Mouse (Mus musculus): Measurements from ENCODE around the gene Ino80d.

Ino80d gene

GRCm38 (mm10) chr1:63107614-63108327, 6.7 kb downstream of the Ino80d start:
- no peak for DNase-seq (ENCODE audit: low spot score in 2 of 2)

DNA sequence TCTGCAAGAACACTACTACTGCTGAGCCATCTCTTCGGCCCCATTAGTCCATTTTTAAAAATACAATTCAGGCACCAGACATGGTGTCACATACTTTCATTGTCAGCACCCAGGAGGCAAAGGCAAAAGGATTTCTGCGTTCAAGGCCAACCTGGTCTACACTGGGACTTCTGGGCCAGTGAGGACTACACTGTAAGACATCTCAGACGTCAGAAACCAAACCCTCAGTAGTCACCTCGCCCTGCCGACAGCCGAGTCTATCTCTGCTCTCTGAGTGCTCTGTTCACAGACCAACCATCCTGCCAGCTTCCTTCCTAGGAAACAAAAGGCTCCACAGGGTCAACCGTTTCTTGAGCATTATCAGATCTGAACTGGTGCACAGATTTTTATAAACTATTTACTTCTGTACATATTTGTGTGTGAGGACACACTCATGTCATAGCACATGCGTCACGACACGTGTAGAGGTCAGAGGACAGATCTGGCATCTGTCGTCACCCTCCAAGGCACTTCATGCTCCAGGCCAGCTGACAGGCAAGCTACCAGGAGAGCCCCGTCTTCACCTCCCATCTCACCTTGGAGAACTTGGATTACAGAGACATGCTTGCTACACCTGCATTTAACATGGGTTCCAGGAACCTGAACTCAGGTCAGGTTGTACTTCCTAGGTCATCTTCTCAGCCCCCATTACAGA, 11.6 kb downstream of the Ino80d start:
- no peak for DNase-seq (ENCODE audit: low spot score in 2 of 2)

GRCm38 (mm10) chr1:63100196-63100595, 14.3 kb downstream of the Ino80d start:
- DNase-seq (ENCODE audit: low spot score in 2 of 2), result no peak

GRCm38 (mm10) chr1:63098831-63099230, 15.6 kb downstream of the Ino80d start:
- DNase-seq (ENCODE audit: low spot score in 2 of 2), result no peak

GRCm38 (mm10) chr1:63096071-63096470, 18.4 kb downstream of the Ino80d start:
- no peak for DNase-seq (ENCODE audit: low spot score in 2 of 2)

- no peak for DNase-seq (ENCODE audit: low spot score in 2 of 2)
Measured at GRCm38 (mm10) chr1:63089795-63090194, 24.7 kb downstream of the Ino80d start.

DNA sequence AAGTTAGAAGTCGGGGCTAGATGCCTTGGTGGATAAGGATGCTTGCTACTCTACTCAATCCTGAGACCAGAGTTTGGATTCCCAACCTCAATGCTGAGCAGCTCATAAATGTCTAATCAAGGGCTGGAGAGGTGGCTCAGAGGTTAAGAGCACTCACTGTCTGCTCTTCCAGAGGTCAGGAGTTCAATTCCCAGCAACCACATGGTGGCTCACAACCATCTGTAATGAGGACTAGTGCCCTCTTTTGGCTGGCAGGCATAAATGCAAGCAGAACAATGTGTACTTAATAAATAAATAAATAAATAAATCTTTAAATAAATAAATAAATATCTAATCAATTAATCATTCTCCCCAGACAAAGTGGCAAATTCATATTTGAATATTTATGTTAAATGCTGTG, 25.9 kb downstream of the Ino80d start:
- no peak for DNase-seq (ENCODE audit: low spot score in 2 of 2)

DNA sequence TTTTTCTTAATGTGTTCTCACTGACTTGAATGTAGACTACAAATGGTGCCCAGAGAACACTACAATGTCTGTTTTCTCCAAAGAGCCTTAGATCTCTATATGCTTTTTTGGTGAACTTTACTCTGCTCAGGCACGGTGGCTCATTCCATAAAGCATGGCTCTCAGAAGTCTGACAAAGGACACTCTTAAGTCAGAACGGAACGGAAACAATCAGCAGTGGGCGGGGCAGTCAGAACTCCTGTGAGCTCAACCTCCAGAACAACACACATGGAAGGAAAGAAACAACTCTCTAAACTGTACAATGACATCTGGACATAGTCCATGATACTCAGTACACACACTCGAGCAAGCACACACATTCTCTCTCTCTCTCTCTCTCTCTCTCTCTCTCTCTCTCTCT, 34.2 kb downstream of the Ino80d start:
- DNase-seq (ENCODE audit: low spot score in 2 of 2), result no peak

DNA sequence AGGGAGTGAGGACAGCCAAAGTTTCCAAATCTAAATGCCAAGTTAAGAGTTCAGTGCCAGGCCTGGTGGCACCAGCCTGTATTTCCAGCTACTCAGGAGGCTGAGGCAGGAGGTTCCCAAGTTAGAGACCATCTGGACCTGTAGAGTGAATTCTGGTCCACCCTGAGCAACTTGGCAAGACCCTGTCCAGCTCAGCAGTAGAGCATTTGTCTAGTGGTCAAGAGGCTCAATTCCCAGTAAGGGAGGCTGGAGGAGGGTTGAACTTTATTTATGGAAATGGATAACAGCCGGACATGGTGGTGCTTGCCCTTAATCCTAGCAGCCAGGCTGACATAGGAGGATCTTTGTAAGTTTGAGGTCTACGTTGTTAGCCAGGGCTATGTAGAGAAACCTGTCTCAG, 38.1 kb downstream of the Ino80d start:
- no peak for DNase-seq (ENCODE audit: low spot score in 2 of 2)

DNA sequence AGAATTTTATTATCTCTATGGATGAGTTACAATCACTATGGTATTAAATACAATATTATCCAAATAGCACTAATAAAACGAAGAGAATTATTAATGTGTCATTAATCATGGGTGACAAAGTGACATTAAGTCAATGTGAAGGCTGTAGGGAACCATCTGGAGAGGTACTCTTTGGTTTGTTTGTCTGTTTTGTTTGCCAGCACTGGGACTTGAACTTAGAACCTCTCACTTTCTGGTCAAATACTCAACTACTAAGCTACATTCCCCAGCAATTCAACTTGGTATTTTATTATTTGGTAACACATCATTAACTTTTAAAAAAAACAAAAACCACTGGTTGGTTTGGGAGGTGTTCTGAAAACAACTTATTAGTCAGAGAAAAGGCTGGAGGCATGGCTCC, 43.1 kb downstream of the Ino80d start:
- no peak for DNase-seq (ENCODE audit: low spot score in 2 of 2)

DNA sequence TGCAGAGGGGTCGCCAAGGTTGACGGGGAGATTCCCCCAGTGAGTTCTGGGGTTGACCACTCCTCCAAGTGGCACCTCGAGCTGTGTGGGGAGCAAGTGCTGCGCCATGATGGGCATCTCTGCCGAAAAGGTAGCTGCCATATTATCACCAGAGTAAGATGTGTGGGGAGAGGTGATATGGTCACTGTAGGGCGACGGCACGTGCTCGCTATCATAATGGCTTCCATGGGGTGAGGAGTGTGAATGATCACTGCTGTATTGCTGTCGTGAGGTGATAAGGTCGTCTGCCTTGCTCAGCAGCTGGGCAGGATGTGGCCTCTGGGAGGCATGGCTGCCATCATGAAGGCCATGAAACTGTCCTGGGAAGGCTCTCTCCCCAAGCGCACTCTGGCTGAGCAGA, 56.1 kb downstream of the Ino80d start:
- no peak for DNase-seq (ENCODE audit: low spot score in 2 of 2)

GRCm38 (mm10) chr1:63057849-63058248, 56.6 kb downstream of the Ino80d start:
- no peak for DNase-seq (ENCODE audit: low spot score in 2 of 2)

DNA sequence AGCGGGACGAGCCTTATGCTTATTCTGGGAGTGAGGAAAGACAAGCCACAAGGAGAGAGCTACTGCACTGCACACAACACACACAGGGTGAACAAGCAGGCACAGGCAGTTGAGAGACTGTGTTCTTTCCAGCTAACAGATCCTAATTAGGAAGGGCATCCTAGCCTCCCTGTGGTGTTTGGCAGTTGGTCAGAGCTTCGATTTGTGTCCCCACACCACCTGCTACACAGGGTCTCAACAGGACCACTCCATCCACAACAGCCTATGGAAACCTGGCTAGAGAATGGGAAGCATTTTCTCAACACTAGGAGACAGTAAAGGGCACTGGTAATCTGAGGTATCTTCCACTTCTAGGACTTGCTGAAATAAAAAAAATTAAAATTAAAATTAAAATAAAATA, 57.1 kb downstream of the Ino80d start:
- no peak for DNase-seq (ENCODE audit: low spot score in 2 of 2)

- no peak for DNase-seq (ENCODE audit: low spot score in 2 of 2)
Measured at GRCm38 (mm10) chr1:63055386-63055785, 59.1 kb downstream of the Ino80d start.

GRCm38 (mm10) chr1:63050866-63051265, 63.6 kb downstream of the Ino80d start:
- DNase-seq (ENCODE audit: low spot score in 2 of 2), result no peak

GRCm38 (mm10) chr1:63049977-63050376, 64.5 kb downstream of the Ino80d start:
- DNase-seq (ENCODE audit: low spot score in 2 of 2), result no peak

DNA sequence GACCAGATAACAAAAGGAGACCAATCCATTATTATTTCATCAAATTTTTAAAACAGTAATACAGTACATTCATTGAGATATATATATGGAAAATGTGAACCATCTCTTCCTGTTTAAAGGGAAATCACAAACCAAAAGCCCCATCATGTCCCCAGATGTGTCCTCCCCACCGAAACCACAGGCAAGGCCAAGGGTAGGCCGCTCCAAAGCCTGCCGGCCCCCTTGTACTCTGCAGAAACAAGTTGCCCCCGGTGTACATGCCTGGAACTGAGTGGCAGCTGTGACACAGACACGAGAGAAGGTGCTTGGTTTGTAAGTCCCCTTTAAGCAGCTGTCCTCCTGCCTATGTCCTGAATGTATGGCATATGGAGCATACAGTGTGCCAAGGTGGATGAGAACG, 66.5 kb downstream of the Ino80d start:
- DNase-seq (ENCODE audit: low spot score in 2 of 2), result no peak

GRCm38 (mm10) chr1:63032929-63033328, 81.5 kb downstream of the Ino80d start:
- no peak for DNase-seq (ENCODE audit: low spot score in 2 of 2)

GRCm38 (mm10) chr1:63019916-63020315, 94.6 kb downstream of the Ino80d start:
- no peak for DNase-seq (ENCODE audit: low spot score in 2 of 2)

DNA sequence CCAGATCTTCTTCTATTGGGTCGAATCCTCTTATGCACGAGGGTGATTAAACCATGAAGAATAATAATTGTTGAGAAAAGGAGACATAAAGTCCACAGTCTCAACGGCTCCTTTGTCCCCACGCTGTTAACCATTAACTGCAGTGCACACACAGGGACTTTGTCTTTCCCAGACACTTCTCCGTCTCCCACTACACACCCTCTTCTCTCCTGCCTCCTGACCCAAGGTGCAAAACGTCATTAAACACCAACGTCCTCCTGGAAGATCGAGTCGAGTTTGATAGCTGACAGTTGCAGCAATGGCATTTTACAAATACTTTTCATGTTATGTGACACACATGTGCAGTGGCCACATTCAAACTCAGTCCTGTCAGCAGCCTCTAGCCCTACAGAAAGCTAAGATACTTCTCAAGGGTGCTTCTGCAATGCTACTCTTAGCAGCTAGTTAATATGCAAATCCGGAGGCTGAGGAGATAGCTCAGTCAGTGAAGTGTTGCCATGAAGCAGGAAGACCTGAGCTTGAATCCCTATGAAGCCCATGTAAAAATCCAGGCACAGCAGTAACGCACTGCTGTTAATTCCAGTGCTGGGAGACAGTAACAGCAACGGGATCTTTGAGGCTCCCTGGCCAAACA, 109.3 kb downstream of the Ino80d start:
- DNase-seq (ENCODE audit: low spot score in 2 of 2), result no peak

GRCm38 (mm10) chr1:63001874-63002273, 112.6 kb downstream of the Ino80d start:
- DNase-seq (ENCODE audit: low spot score in 2 of 2), result no peak

GRCm38 (mm10) chr1:62993348-62993747, 121.1 kb downstream of the Ino80d start:
- no peak for DNase-seq (ENCODE audit: low spot score in 2 of 2)

DNA sequence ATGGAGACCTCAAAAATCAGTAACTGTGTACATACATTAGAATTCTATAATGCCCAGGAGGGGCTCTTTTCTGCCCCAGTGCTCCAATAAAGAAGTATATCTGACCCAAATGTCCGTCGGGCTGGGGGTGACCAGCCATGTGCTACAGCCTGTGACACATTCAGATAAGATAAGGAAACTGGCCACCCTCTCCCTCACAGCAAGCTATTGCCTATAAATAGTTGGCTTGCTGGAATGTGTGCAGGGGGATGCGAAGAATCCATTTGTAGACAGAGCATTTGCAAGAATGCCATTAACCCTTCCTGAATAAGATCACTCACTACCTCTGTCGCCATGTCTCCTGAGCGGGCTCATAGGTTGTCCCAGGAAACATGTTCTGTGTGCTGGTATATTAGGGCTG, 121.8 kb downstream of the Ino80d start:
- DNase-seq (ENCODE audit: low spot score in 2 of 2), result no peak
